Mouse (Mus musculus): ENCODE measurements at regions not wholly inside any gene's neighbourhood (a gene's known extent, or its start where the extent isn't known, plus 50 kb on each side); places are given as distances from the start of the nearest gene placed in this dataset.

GRCm38 (mm10) chr5:64022633-64023323 lies 54.1 kb upstream of the Rell1 start:
- no peak for TF ChIP-seq GATA1 (IDR thresholded peaks at IDR 0.05; ENCODE audit: borderline replicate concordance, low read length)
- TF ChIP-seq FLI1 (IDR thresholded peaks at IDR 0.05; ENCODE audit: low read length): no peak
